Mouse (Mus musculus) thymus, adult 2 months (tissue): ENCODE measurements at regions not wholly inside any gene's neighbourhood (a gene's known extent, or its start where the extent isn't known, plus 50 kb on each side); places are given as distances from the start of the nearest gene placed in this dataset.
"Not testable (repeated sequence)": the region's sequence is repeated elsewhere in the genome, so short reads cannot be mapped to it uniquely, and the experiment has no call there.

Experiments used
- DNase-seq: peaks from one replicate; pipeline ENCODE4 v3.0.0; 2021
- H3K27ac ChIP-seq: fragments of 200-500 bp; 2 replicates; pipeline ENCODE4 v1.5.1; 2012; ENCODE audit warnings: low read length, control low read depth; ENCODE audit not compliant: control insufficient read depth, insufficient read depth
- H3K27me3 ChIP-seq: fragments of 200-500 bp; 2 replicates; pipeline ENCODE4 v1.6.1; 2012; ENCODE audit warnings: mild to moderate bottlenecking, low read length, moderate library complexity, mixed read lengths; ENCODE audit not compliant: control insufficient read depth, insufficient read depth
- H3K36me3 ChIP-seq: fragments of 200-500 bp; 2 replicates; pipeline ENCODE4 v1.6.1; 2012; ENCODE audit warnings: mild to moderate bottlenecking, low read length, moderate library complexity; ENCODE audit not compliant: control insufficient read depth, insufficient read depth
- H3K4me1 ChIP-seq: fragments of 200-500 bp; replicated peaks from 2 replicates; pipeline ENCODE4 v1.6.1; 2012; ENCODE audit warnings: low read length; ENCODE audit not compliant: control insufficient read depth, insufficient read depth
- H3K4me3 ChIP-seq: fragments of 200-500 bp; 2 replicates; pipeline ENCODE4 v1.5.1; 2012; ENCODE audit warnings: mild to moderate bottlenecking, low read length, control low read depth, moderate library complexity; ENCODE audit not compliant: control insufficient read depth, insufficient read depth
- CTCF ChIP-seq: fragments of 200-500 bp; IDR thresholded peaks from 2 replicates; pipeline ENCODE4 v1.5.1; 2012; ENCODE audit warnings: mild to moderate bottlenecking, control low read depth, low read length, moderate library complexity, borderline replicate concordance; ENCODE audit not compliant: control insufficient read depth, poor library complexity, insufficient read depth; ENCODE audit errors: extremely low read depth
- POLR2A ChIP-seq: fragments of 200-500 bp; IDR thresholded peaks from 2 replicates; pipeline ENCODE4 v1.6.1; 2012; ENCODE audit warnings: mild to moderate bottlenecking, low read length, control low read depth, moderate library complexity; ENCODE audit not compliant: control insufficient read depth, poor library complexity, insufficient read depth; ENCODE audit errors: extremely low read depth
- WGBS: fragments of 180-500 bp; shearing (Covaris S2); methylation state at CpG from one replicate; pipeline ENCODE4 v1.1.7; 2018; 5-methylcytosine and 5-hydroxymethylcytosine counted together

- no peak for DNase-seq
- H3K4me3 ChIP-seq = no peak overlapping the region
- H3K27ac ChIP-seq = no peak overlapping the region
- H3K4me1 ChIP-seq = 0 out of 2 replicates have a peak, but pooled peaks cover 3% of the 10 kb centered on the region
- no peak for TF ChIP-seq CTCF
- no peak for TF ChIP-seq POLR2A
- no peaks in the 10 kb centered on the region for H3K36me3 ChIP-seq
- no peaks in the 10 kb centered on the region for H3K27me3 ChIP-seq
These were observed 187.9 kb upstream of the Slc7a11 start for GRCm38 (mm10) chr3:50631286-50631685.

GRCm38 (mm10) chr3:50628092-50628696 is 184.8 kb upstream of the Slc7a11 start:
- Histone ChIP-seq H3K4me3 (no peak overlapping the region), H3K27ac (no peak overlapping the region)

GRCm38 (mm10) chr3:50621176-50621575 is 177.8 kb upstream of the Slc7a11 start:
- not testable (repeated sequence) for H3K27ac ChIP-seq, H3K4me1 ChIP-seq, H3K4me3 ChIP-seq, H3K36me3 ChIP-seq, H3K27me3 ChIP-seq, DNase-seq
- WGBS = 94% methylated on average over 3 of the region's 3 CpGs

More at GRCm38 (mm10) chr3:50628092-50628696, 184.8 kb upstream of the Slc7a11 start:
- H3K36me3 ChIP-seq = no peaks in the 10 kb centered on the region
- no peaks in the 10 kb centered on the region for H3K27me3 ChIP-seq
- 18% methylated on average over 9 of the region's 9 CpGs for WGBS
- no peak for TF ChIP-seq POLR2A
- no peak for TF ChIP-seq CTCF
- DNase-seq = peak; percentile 54
- 0 out of 2 replicates have a peak, but pooled peaks cover 3% of the 10 kb centered on the region for H3K4me1 ChIP-seq

GRCm38 (mm10) chr3:50619061-50619460 is 175.6 kb upstream of the Slc7a11 start:
- peak; percentile 65 for DNase-seq

GRCm38 (mm10) chr3:50615384-50616285 is 172.2 kb upstream of the Slc7a11 start:
- Histone ChIP-seq H3K36me3 (no peaks in the 10 kb centered on the region), H3K4me1 (peaks cover 14% of the 10 kb centered on the region), H3K27ac (peak overlapping the region; percentile 64; the same call in 1 of the 2 replicates), H3K4me3 (no peak overlapping the region), H3K27me3 (no peaks in the 10 kb centered on the region)
- 56% methylated on average over 8 of the region's 8 CpGs for WGBS
- TF ChIP-seq CTCF (no peak), POLR2A (no peak)
- DNase-seq = peak; percentile 44

More at GRCm38 (mm10) chr3:50619061-50619460, 175.6 kb upstream of the Slc7a11 start:
- H3K27me3 ChIP-seq = no peaks in the 10 kb centered on the region
- H3K4me3 ChIP-seq = no peak overlapping the region
- H3K4me1 ChIP-seq = peaks cover 10% of the 10 kb centered on the region
- no peak overlapping the region for H3K27ac ChIP-seq
- TF ChIP-seq CTCF (no peak), POLR2A (no peak)
- WGBS = 58% methylated on average over 6 of the region's 6 CpGs
- no peaks in the 10 kb centered on the region for H3K36me3 ChIP-seq

- DNase-seq = no peak
- Histone ChIP-seq H3K36me3 (no peaks in the 10 kb centered on the region), H3K27ac (no peak overlapping the region), H3K27me3 (no peaks in the 10 kb centered on the region), H3K4me1 (peaks cover 10% of the 10 kb centered on the region), H3K4me3 (no peak overlapping the region)
- 92% methylated on average over 2 of the region's 2 CpGs for WGBS
- no peak for TF ChIP-seq CTCF
- TF ChIP-seq POLR2A = no peak
These were observed 169.6 kb upstream of the Slc7a11 start for GRCm38 (mm10) chr3:50613011-50613410.
